Mouse (Mus musculus) heart, adult 10 weeks (tissue): ENCODE results near the gene Zbtb9. TPM values are rescaled to one million over a fixed set of nuclear protein-coding genes. Genes with fewer than 3 reads are reported as not detected.

Source experiments
- polyA plus RNA-seq: library from polyadenylated mRNA; stranded (reverse); fragments of 350-450 nt; fragmentation: Illumina TruSeq; extraction: RNeasy Lipid Tissue Mini Kit (QIAGEN cat#74804); gene quantifications from one replicate; pipeline ENCODE4 v1.2.3, GENCODE M21; 2014; ENCODE audit warnings: low read depth, low replicate concordance

The Zbtb9 gene
- not detected for polyA plus RNA-seq

DNA sequence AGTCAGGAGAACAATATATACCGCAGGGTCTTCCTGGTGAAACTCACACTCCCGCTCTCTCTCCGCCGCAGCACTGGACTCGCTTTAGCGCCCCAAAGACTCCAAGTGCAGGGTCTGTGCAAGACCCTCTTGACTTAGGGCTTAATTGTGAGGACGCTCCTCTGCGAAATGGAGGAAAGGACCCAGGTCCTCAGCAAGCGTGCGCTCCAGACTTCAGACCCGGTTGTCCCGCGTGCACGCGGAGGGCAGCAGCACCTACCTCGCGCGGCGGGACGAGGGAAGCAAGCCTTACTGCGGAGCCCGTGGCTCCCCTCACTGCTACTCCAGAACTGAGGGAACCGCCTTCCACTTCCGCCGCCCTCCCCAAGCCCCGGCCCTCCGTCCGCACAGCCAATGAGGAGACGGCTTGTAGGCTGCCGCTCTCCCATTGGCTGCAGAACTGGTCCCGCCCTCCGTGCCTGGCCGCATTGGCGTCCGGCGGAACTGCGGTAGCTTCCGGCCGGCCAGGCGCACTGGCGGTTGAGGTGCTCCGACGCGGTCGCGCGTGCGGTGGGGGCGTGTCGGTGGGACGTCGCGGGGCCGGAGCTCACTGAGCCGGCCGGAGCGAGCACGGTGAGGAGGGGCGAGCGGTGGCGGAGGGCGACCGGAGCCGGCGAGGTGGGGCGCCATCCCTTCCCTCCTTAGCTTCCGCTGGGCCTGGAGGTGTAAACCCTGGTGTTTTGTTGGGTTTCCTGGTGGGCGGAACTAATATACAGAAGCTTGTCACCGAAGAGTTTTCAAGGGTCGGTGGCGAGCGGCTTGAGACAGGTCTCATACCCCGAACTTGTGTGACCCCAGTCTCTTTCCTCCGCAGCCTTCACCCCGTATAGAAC lies at the start of gene Zbtb9:
TSS of gene Zbtb9 (plus strand) at position 465 of the 872 bp plus-strand sequence.

DNA sequence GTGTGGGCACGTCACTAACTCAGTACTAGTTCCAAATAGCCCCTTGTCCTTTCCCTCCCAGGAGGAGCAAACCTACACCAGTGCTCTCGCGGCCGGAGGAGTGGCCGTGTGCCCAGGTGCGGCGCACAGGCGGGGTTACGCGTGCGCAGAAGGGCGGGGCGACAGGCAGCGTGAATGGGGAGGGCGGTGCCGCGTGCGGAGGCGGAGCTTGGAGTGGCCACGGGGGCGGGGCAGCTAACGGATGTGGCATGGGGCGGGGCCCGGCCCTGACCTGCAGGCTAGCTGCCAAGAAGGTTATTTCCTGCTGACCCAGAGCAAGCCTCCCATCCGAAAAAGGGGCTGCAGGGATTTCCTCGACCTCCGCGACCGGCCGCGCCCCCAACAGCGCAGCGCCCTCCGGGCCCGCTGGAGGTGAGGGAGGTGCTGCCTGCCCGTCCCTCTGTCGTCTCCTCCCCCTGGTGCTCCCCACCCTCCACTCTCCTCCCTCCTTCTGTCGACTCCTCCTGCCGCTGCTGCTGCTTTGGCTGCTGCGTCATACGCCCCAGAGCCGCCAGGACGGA lies 40.0 kb upstream of the Zbtb9 start, which contains the start of gene Phf1:
TSS of gene Phf1 (plus strand) at position 214 of the 560 bp plus-strand sequence.

DNA sequence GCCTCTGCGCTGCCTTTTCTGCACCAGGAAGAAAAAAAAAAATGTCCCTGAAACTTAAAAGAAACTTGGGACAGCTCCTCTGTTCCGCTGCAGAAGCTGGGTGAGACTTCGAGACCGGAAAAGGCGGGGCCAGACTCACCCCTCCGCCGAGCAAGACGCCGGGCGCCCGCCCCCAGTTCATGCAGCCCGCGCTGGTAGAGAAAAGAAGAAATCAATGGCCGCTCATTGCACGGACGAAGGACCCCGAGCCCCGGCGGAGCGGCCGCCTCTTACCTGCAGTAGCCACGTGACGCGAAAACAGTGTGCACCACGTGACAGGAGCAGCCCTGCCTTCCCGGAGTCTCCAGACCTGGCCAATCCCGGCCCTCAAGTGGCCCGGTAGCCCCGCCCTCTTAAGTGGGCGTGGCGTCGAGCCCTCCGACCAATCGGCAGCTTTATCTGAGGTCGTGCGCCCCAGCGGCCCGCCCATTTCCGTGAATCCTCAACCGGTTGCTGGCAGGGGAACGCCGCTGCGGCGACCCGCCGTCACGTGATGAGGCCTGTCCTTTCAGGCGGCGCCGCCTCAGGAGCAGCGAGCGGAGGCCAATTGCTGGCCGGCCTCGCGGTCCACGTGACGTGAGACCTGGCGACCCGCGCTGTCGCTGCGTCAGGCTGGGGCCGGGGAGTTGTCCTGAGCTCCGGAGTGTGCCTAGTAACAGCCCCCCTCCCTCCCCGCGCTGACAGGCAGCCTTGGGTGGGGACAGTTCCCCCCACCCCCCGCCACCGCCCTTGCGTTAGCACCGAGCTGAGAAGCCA lies 33.6 kb upstream of the Zbtb9 start, which contains the start of gene Cuta:
TSS of gene Cuta (minus strand) at position 392 of the 795 bp plus-strand sequence.

DNA sequence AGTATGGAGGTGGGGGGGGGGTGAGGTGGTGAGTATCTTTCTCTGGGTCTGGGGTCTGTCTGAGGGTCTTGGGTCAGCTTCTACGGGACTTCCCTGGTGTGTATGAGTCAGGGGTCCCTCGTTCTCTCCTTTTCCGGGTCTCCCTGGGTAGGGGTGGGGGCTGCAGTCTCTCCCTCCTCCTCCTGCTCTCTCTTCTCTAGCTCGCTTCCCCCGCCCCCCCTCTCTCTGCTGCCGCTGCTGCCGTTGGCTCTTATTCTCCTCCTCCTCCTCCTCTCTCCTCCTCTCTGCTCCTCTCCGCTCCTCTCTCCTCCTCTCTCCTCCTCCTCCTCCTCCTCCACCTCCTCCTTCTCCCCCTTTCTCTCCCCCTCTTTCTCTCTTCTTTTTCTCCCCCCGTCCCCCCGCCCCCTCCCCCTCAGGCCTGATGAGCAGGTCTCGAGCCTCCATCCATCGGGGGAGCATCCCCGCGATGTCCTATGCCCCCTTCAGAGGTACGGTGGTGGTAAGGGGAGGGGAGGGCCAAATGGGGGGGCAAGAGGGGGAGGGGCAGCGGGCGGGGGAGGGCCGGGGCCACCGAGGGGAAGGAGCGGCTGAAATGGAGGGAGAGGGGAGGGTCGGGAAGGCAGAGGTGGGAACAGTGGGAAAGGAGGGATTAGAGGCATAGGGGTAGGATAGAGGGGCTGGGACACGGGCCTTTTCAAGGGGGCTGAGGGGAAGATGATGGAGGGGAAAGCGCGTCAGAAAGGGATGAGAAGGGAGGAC lies 31.8 kb upstream of the Zbtb9 start, which contains the start of gene Syngap1:
TSS of gene Syngap1 (plus strand) at position 223 of the 759 bp plus-strand sequence.

DNA sequence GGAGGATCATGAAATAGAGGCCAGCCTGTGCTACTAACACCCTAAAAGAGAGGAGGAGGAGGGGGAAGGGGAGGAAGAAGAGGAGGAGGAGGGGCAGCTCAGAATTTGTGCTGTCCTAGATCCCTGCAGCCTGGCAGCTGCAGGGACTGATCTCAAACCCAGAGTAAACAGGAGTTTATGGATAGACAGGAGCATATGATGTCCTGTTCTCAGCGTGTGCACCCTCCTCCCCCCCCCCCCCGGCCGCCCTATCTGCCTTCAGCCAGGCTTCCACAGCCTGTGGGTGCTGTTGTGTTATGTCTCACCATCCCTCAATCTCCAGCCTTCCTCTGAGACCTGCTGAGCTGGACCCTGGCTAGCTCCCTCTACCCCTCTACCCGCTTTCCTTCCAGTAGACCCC lies 55.9 kb downstream of the Zbtb9 start, which contains the start of gene Bak1:
TSS of gene Bak1 (minus strand) at position 101 of the 400 bp plus-strand sequence.

DNA sequence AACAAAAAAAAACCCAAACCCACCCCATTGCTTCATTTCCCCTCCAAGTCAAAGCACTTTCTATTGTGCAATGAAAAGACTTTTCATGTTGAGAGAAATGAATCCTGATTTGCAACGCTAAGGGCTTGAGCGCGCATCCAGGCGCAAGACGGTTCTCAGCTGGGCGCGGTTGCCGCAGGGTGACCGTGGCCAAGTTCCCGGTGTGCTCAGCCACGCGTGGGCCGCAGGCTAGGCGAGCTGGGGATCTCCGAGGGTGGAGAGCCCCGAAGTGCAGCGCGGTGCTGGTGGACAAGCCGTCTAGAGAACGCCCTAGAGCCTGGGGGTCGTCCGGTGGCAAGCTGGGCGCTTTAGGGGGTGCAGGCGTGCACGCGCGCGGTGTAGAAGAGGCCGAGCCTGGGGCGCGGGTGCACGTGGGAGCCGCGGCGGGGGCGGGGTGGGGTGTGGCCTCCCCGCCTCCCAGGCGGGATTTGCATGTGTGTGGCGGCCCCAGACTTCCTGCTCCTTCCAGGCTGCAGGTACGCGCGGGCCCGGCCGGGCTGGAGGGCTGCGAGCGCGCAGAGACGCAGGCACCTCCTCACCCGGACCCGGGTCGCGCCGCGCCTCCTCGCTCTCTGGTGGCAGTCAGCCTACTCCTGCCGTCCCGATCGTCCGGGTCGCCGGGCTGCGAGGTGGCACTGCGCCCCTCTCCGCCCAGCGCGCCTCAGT lies 84.0 kb downstream of the Zbtb9 start, which contains the start of gene Itpr3:
TSS of gene Itpr3 (plus strand) at position 493 of the 705 bp plus-strand sequence.

Other genes starting within 250 kb of the Zbtb9 start
- 38.1 TPM for gene Bnip1, start 192.1 kb upstream of the Zbtb9 start, polyA plus RNA-seq
- 52.8 TPM for gene Nkx2-5, start 128.2 kb upstream of the Zbtb9 start, polyA plus RNA-seq
- gene Kifc5b, start 56.1 kb upstream of the Zbtb9 start, polyA plus RNA-seq = 1.3 TPM
- gene Phf1, start 40.1 kb upstream of the Zbtb9 start, polyA plus RNA-seq = 36.0 TPM
- gene Cuta, start 33.6 kb upstream of the Zbtb9 start, polyA plus RNA-seq = 104 TPM
- gene Syngap1, start 31.9 kb upstream of the Zbtb9 start, polyA plus RNA-seq = 5.7 TPM
- gene Bak1, start 55.8 kb downstream of the Zbtb9 start, polyA plus RNA-seq = 15.3 TPM
- 3.2 TPM for gene Itpr3, start 84.1 kb downstream of the Zbtb9 start, polyA plus RNA-seq
- 369 TPM for gene Uqcc2, start 160.7 kb downstream of the Zbtb9 start, polyA plus RNA-seq
- gene Ip6k3, start 194.6 kb downstream of the Zbtb9 start, polyA plus RNA-seq = 10.1 TPM
- 34.4 TPM for gene Lemd2, start 231.3 kb downstream of the Zbtb9 start, polyA plus RNA-seq